Mouse (Mus musculus): Measurements from ENCODE around the gene Olfr449. TPM values are rescaled to one million over a fixed set of nuclear protein-coding genes. Genes with fewer than 3 reads are reported as not detected.

Olfr449 gene
- not detected in 2 replicates for polyA plus RNA-seq (2015; fragmentation: Nextera tagmentation; extraction: Ambion mirVana)

DNA sequence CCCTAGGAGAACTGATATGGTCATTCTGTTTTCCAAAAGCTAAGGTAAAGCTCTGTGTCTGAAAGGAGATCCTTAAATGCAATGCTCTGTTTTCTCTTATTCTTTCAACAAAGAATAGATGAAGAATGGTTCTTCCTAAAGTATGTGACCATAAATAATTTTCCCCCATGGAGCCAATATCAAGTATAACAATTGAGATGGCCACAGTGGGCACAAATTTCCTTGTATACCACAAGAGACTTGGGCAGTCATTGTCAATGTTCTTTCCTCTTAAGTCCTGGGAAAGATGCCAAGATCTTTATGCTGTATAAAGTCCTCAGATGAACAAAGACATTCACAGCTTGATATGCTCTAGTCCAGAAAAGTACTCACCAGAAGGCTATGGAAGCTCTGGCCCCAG is at the start of gene Olfr449:
Olfr449 (plus strand) TSS at position 301 of the 400 bp plus-strand sequence.
- ATAC-seq (ENCODE audit: low read depth): no peak
- Histone ChIP-seq H3K27ac (ENCODE audit: low read length) (no peak within 1 kb of the TSS), H3K9me3 (replicated peaks; ENCODE audit: control insufficient read depth, low read length) (no peaks in the 10 kb centered on the region), H3K4me1 (ENCODE audit: control insufficient read depth, low read depth, low read length) (no peaks in the 10 kb centered on the region), H3K4me2 (ENCODE audit: low read depth, low read length) (no peak within 1 kb of the TSS), H3K4me3 (ENCODE audit: low read depth, low read length) (no peak within 1 kb of the TSS), H3K27me3 (ENCODE audit: control insufficient read depth, insufficient read depth, low read depth, low read length) (no peaks in the 10 kb centered on the region), H3K9ac (ENCODE audit: low read depth, low read length) (no peak within 1 kb of the TSS), H3K36me3 (ENCODE audit: control insufficient read depth, insufficient read depth) (no peaks in the 10 kb centered on the region)

DNA sequence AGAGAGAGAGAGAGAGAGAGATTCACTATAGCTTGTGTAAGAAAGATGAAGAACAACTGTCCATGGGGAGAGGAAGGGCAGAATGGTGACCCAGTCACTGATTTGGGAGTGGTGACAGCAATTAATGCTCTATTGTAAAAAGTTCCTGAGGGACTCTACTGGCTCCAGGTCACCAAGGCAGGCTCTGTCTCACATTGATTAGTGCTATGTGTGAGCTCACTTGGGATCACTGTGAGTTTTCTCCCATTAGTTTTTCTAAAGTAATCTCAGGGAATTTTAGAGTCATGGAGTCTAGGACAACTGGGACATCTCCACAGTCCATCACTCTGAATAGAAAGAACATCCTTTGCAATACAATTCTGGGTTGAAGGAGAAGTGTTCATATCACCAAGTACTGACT is 49.4 kb upstream of the Olfr449 start, which contains the start of gene Olfr452:
Olfr452 (plus strand) TSS at position 301 of the 400 bp plus-strand sequence.
- no peaks in the 10 kb centered on the region for H3K9me3 ChIP-seq (replicated peaks; ENCODE audit: control insufficient read depth, low read length)
- H3K4me2 ChIP-seq (ENCODE audit: low read depth, low read length): no peak within 1 kb of the TSS
- no peaks in the 10 kb centered on the region for H3K27me3 ChIP-seq (ENCODE audit: control insufficient read depth, insufficient read depth, low read depth, low read length)
- no peaks in the 10 kb centered on the region for H3K4me1 ChIP-seq (ENCODE audit: control insufficient read depth, low read depth, low read length)
- no peaks in the 10 kb centered on the region for H3K36me3 ChIP-seq (ENCODE audit: control insufficient read depth, insufficient read depth)
- ATAC-seq (ENCODE audit: low read depth): no peak
- no peak within 1 kb of the TSS for H3K4me3 ChIP-seq (ENCODE audit: low read depth, low read length)
- no peak within 1 kb of the TSS for H3K9ac ChIP-seq (ENCODE audit: low read depth, low read length)
- no peak within 1 kb of the TSS for H3K27ac ChIP-seq (ENCODE audit: low read length)

DNA sequence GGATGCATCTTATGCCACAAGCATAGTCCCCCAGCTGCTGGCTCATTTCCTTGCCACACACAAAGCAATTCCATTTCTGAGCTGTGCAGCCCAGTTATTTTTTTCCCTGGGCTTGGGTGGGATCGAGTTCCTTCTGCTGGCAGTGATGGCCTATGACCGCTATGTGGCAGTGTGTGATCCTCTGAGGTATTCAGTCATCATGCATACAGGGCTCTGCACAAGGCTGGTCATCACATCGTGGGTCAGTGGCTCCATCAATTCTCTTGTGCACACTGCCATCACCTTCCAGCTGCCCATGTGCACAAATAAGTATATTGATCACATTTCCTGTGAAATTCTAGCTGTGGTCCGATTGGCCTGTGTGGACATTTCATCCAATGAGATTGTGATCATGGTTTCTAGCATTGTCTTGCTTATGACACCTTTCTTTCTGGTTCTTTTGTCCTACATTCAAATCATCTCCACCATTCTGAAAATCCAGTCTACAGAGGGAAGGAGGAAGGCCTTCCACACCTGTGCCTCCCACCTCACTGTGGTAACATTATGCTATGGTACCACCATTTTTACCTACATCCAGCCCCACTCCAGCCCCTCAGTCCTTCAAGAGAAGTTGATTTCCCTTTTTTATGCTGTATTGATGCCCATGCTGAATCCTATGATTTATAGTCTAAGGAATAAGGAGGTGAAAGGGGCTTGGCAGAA is 43.8 kb upstream of the Olfr449 start:
- Histone ChIP-seq H3K36me3 (ENCODE audit: control insufficient read depth, insufficient read depth) (no peaks in the 10 kb centered on the region), H3K4me3 (ENCODE audit: low read depth, low read length) (no peak overlapping the region), H3K4me2 (ENCODE audit: low read depth, low read length) (no peak overlapping the region), H3K27me3 (ENCODE audit: control insufficient read depth, insufficient read depth, low read depth, low read length) (no peaks in the 10 kb centered on the region), H3K9me3 (replicated peaks; ENCODE audit: control insufficient read depth, low read length) (no peaks in the 10 kb centered on the region), H3K27ac (ENCODE audit: low read length) (no peak overlapping the region), H3K9ac (ENCODE audit: low read depth, low read length) (no peak overlapping the region), H3K4me1 (ENCODE audit: control insufficient read depth, low read depth, low read length) (no peaks in the 10 kb centered on the region)
- no peak for ATAC-seq (ENCODE audit: low read depth)
- 24% methylated on average over 4 of the region's 4 CpGs for WGBS (ENCODE audit: insufficient replicate concordance)

DNA sequence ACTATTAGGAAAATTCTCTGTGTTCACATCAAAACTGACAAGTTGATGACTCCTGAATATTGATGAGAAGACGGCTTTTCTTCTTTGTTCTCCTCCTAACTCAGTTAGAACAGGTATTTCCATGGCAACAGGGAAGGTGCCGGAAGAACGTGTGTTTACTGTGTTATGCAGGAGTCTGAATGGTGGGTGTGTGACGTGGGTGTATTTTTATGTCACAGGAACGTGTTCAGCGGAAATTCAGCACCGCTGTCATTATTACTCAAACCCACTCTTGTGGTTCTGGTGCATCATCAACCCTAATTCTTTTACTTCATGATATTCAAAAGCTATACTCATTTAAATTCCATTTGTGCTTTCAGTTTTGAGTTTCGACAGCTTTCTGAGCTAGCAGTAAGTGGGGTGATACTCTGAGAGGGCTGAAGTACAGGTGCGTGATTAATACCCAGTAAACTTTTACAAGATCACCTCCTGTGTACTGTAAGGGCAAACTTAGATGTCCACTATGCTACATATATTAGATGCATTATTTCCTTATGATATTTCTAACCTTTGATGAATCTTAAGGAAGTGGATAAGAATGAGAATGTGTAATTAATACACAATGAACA is 43.1 kb upstream of the Olfr449 start:
- Histone ChIP-seq H3K4me2 (ENCODE audit: low read depth, low read length) (no peak overlapping the region), H3K9ac (ENCODE audit: low read depth, low read length) (no peak overlapping the region), H3K4me3 (ENCODE audit: low read depth, low read length) (no peak overlapping the region), H3K27me3 (ENCODE audit: control insufficient read depth, insufficient read depth, low read depth, low read length) (no peaks in the 10 kb centered on the region), H3K36me3 (ENCODE audit: control insufficient read depth, insufficient read depth) (no peaks in the 10 kb centered on the region), H3K4me1 (ENCODE audit: control insufficient read depth, low read depth, low read length) (no peaks in the 10 kb centered on the region), H3K27ac (ENCODE audit: low read length) (no peak overlapping the region), H3K9me3 (replicated peaks; ENCODE audit: control insufficient read depth, low read length) (no peaks in the 10 kb centered on the region)
- ATAC-seq (ENCODE audit: low read depth): no peak
- WGBS (ENCODE audit: insufficient replicate concordance): 67% methylated on average over 9 of the region's 9 CpGs

GRCm38 (mm10) chr6:42794982-42795381 is 39.2 kb upstream of the Olfr449 start:
- no peak overlapping the region for H3K27ac ChIP-seq (ENCODE audit: low read length)
- no peak for ATAC-seq (ENCODE audit: low read depth)

GRCm38 (mm10) chr6:42811639-42812038 is 22.5 kb upstream of the Olfr449 start, which contains the start of gene Olfr450:
TSS of gene Olfr450 (plus strand) at chr6:42811939.
- 37% methylated on average over 1 of the region's 1 CpGs for WGBS (ENCODE audit: insufficient replicate concordance)
- Histone ChIP-seq H3K4me2 (ENCODE audit: low read depth, low read length) (no peak within 1 kb of the TSS), H3K27me3 (ENCODE audit: control insufficient read depth, insufficient read depth, low read depth, low read length) (no peaks in the 10 kb centered on the region), H3K27ac (ENCODE audit: low read length) (no peak within 1 kb of the TSS), H3K36me3 (ENCODE audit: control insufficient read depth, insufficient read depth) (no peaks in the 10 kb centered on the region), H3K4me3 (ENCODE audit: low read depth, low read length) (no peak within 1 kb of the TSS), H3K9ac (ENCODE audit: low read depth, low read length) (no peak within 1 kb of the TSS), H3K9me3 (replicated peaks; ENCODE audit: control insufficient read depth, low read length) (no peaks in the 10 kb centered on the region), H3K4me1 (ENCODE audit: control insufficient read depth, low read depth, low read length) (no peaks in the 10 kb centered on the region)
- ATAC-seq (ENCODE audit: low read depth): no peak

More at GRCm38 (mm10) chr6:42794982-42795381, 39.2 kb upstream of the Olfr449 start:
- Histone ChIP-seq H3K36me3 (ENCODE audit: control insufficient read depth, insufficient read depth) (no peaks in the 10 kb centered on the region), H3K4me1 (ENCODE audit: control insufficient read depth, low read depth, low read length) (no peaks in the 10 kb centered on the region), H3K4me2 (ENCODE audit: low read depth, low read length) (no peak overlapping the region), H3K27me3 (ENCODE audit: control insufficient read depth, insufficient read depth, low read depth, low read length) (no peaks in the 10 kb centered on the region), H3K9me3 (replicated peaks; ENCODE audit: control insufficient read depth, low read length) (no peaks in the 10 kb centered on the region), H3K9ac (ENCODE audit: low read depth, low read length) (no peak overlapping the region), H3K4me3 (ENCODE audit: low read depth, low read length) (no peak overlapping the region)
- WGBS (ENCODE audit: insufficient replicate concordance): 82% methylated on average over 3 of the region's 3 CpGs

DNA sequence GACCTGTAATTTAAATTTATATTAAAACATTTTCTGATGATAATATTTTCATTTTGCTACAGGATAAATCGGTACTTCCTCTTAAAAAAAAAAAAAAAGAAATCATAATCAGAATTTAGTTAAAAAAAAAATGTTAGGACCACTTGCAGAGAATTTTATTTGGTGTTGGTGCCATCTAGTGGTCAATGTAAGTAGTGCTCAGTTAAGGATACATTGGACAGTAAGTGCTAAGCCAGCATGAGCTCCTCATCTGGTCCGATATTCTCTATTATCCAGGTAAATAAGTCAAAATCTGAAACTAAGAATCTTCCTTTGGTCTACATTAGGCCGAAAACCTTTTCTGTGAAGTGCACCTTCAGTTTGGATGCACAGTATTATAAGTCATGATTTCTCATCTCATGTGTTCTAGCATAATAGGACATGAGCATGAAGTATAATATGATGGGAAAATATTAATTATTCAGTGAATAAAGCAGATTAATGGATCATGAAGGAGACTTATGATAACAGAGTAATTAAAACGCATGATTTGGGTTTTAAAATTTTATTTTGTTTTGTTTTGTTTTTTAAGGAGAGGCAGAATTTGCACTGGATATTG is 26.1 kb downstream of the Olfr449 start:
- no peaks in the 10 kb centered on the region for H3K4me1 ChIP-seq (ENCODE audit: control insufficient read depth, low read depth, low read length)
- H3K27ac ChIP-seq (ENCODE audit: low read length): no peak overlapping the region
- no peaks in the 10 kb centered on the region for H3K9me3 ChIP-seq (replicated peaks; ENCODE audit: control insufficient read depth, low read length)
- no peaks in the 10 kb centered on the region for H3K27me3 ChIP-seq (ENCODE audit: control insufficient read depth, insufficient read depth, low read depth, low read length)
- no peak overlapping the region for H3K4me3 ChIP-seq (ENCODE audit: low read depth, low read length)
- no peaks in the 10 kb centered on the region for H3K36me3 ChIP-seq (ENCODE audit: control insufficient read depth, insufficient read depth)
- ATAC-seq (ENCODE audit: low read depth): no peak
- H3K9ac ChIP-seq (ENCODE audit: low read depth, low read length): no peak overlapping the region
- WGBS (ENCODE audit: insufficient replicate concordance): 11% methylated on average over 4 of the region's 4 CpGs
- no peak overlapping the region for H3K4me2 ChIP-seq (ENCODE audit: low read depth, low read length)

DNA sequence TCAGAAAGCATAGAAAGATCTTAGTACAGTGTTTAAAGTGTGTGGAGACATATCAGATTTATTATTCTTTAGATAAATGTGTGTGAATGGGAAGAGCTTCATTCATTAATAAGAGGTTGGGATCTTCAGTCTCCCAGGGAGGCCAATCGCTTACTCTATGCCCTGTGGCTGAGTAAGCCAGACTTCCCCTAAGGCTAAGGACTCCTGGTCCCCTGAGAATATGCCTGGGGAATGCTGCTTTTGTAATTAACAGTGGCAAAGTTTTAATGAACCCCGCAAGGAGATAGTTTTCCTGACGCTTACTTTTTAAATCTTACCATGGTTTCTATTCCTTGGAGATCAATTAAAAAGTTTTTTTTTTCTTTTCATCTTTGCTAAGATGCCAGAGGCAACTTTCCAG is 35.5 kb downstream of the Olfr449 start:
- no peak overlapping the region for H3K27ac ChIP-seq (ENCODE audit: low read length)
- no peak overlapping the region for H3K4me3 ChIP-seq (ENCODE audit: low read depth, low read length)
- WGBS (ENCODE audit: insufficient replicate concordance): 63% methylated on average over 3 of the region's 3 CpGs
- no peak overlapping the region for H3K4me2 ChIP-seq (ENCODE audit: low read depth, low read length)
- H3K9ac ChIP-seq (ENCODE audit: low read depth, low read length): no peak overlapping the region
- H3K9me3 ChIP-seq (replicated peaks; ENCODE audit: control insufficient read depth, low read length): no peaks in the 10 kb centered on the region
- H3K27me3 ChIP-seq (ENCODE audit: control insufficient read depth, insufficient read depth, low read depth, low read length): no peaks in the 10 kb centered on the region
- H3K36me3 ChIP-seq (ENCODE audit: control insufficient read depth, insufficient read depth): no peaks in the 10 kb centered on the region
- no peaks in the 10 kb centered on the region for H3K4me1 ChIP-seq (ENCODE audit: control insufficient read depth, low read depth, low read length)
- no peak for ATAC-seq (ENCODE audit: low read depth)

DNA sequence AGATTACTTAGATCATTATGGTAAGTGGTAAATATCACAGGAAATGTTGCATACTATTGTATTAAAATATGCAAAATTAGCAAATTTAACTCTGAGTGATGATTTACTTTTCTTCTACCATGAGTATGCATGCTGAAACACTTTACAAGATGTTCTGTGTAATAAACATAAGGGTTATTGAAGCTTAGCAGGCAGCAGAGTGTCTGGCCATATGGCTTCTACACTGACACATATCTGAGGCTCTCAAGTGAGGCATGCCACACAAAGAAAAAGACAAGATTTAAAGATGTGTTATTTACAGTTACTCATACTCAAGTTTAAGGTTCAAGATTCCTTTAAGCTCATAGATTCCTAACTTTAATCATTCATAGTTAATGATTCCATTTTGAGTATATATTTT is 42.1 kb downstream of the Olfr449 start:
- Histone ChIP-seq H3K27ac (ENCODE audit: low read length) (no peak overlapping the region), H3K4me3 (ENCODE audit: low read depth, low read length) (no peak overlapping the region), H3K9me3 (replicated peaks; ENCODE audit: control insufficient read depth, low read length) (no peaks in the 10 kb centered on the region), H3K9ac (ENCODE audit: low read depth, low read length) (no peak overlapping the region), H3K4me2 (ENCODE audit: low read depth, low read length) (no peak overlapping the region), H3K27me3 (ENCODE audit: control insufficient read depth, insufficient read depth, low read depth, low read length) (no peaks in the 10 kb centered on the region), H3K4me1 (ENCODE audit: control insufficient read depth, low read depth, low read length) (no peaks in the 10 kb centered on the region), H3K36me3 (ENCODE audit: control insufficient read depth, insufficient read depth) (no peaks in the 10 kb centered on the region)
- no peak for ATAC-seq (ENCODE audit: low read depth)

All from liver, embryonic 16.5 days (tissue).